Mouse (Mus musculus): ENCODE results near the gene Nav1. TPM values are rescaled to one million over a fixed set of nuclear protein-coding genes. Genes with fewer than 3 reads are reported as not detected.

Gene Nav1
- total and polyA plus RNA-seq, 2 experiments = 0.83 to 1.8 TPM

DNA sequence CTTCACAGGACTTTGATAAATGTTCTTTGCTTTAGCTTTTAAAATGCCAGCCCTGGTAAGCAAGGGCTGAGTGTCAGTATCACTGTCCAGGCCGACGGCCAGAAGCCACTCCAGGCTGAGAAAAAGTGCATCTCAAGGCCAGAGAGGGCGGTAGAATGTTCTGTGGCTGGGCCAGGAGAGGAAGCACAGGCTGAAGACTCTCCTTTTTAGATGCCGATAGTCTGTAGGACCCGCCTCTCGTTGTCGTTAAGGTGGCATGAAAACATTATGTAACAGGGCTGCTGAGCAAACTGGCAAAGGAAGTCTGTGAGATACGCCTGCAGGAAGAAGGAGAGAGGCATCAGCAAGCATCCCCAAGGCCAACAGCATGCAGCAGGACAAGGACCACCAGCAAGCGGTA is 221.9 kb downstream of the Nav1 start:
- Histone ChIP-seq H3K27me3 (ENCODE audit: control insufficient read depth, insufficient read depth, low read length) (no peaks in the 10 kb centered on the region), H3K27ac (replicated peaks; ENCODE audit: insufficient read depth, low read depth, low read length) (no peak overlapping the region), H3K4me3 (ENCODE audit: insufficient read depth, low read depth, low read length) (no peak overlapping the region), H3K79me2 (ENCODE audit: control insufficient read depth, insufficient read depth, low read length) (no peaks in the 10 kb centered on the region), H3K9ac (ENCODE audit: low read depth, low read length) (no peak overlapping the region), H3K36me3 (ENCODE audit: control insufficient read depth, insufficient read depth, low read length) (peaks cover 38% of the 10 kb centered on the region), H3K4me1 (ENCODE audit: control insufficient read depth, insufficient read depth, low read length) (no peaks in the 10 kb centered on the region)
- no peak for DNase-seq (ENCODE audit: extremely low read depth, low read depth, low spot score)
- 87% methylated on average over 9 of the region's 9 CpGs for WGBS
- TF ChIP-seq CTCF (IDR thresholded peaks at IDR 0.05; ENCODE audit: low read depth, low read length) = no peak
- TF ChIP-seq POLR2A (IDR thresholded peaks at IDR 0.05; ENCODE audit: extremely low read depth, insufficient read depth, low read length) = no peak

Other genes with a start within 250 kb of the Nav1 start
- 0.18 and 0.47 TPM in 2 replicates for gene Shisa4, start 232.1 kb downstream of the Nav1 start, total RNA-seq (2014; rRNA removed)
- 0.14 and 0.33 TPM in 2 replicates for gene Shisa4, start 232.1 kb downstream of the Nav1 start, polyA plus RNA-seq (2012; rRNA removed)
- 17.1 and 20.9 TPM in 2 replicates for gene Ipo9, start 176.8 kb downstream of the Nav1 start, total RNA-seq (2014; rRNA removed)
- gene Ipo9, start 176.8 kb downstream of the Nav1 start, polyA plus RNA-seq (2012; rRNA removed) = 27.2 and 29.5 TPM in 2 replicates
- 11.9 and 12.2 TPM in 2 replicates for gene Csrp1, start 112.8 kb upstream of the Nav1 start, total RNA-seq (2014; rRNA removed)
- gene Csrp1, start 112.8 kb upstream of the Nav1 start, polyA plus RNA-seq (2012; rRNA removed) = 12.1 and 13.7 TPM in 2 replicates
- gene Phlda3, start 158.8 kb upstream of the Nav1 start, total RNA-seq (2014; rRNA removed) = 1.7 and 1.9 TPM in 2 replicates
- 0.62 and 1.8 TPM in 2 replicates for gene Phlda3, start 158.8 kb upstream of the Nav1 start, polyA plus RNA-seq (2012; rRNA removed)
- 0.46 TPM in 1 of 2 replicates, not detected in the other for gene Tnni1, start 172.1 kb upstream of the Nav1 start, total RNA-seq (2014; rRNA removed)
- 0.14 TPM in 1 of 2 replicates, not detected in the other for gene Tnni1, start 172.1 kb upstream of the Nav1 start, polyA plus RNA-seq (2012; rRNA removed)
- 0.54 and 0.55 TPM in 2 replicates for gene Lad1, start 211.3 kb upstream of the Nav1 start, total RNA-seq (2014; rRNA removed)
- 3.4 and 6.4 TPM in 2 replicates for gene Lad1, start 211.3 kb upstream of the Nav1 start, polyA plus RNA-seq (2012; rRNA removed)
- gene Tnnt2, start 229.1 kb upstream of the Nav1 start, total RNA-seq (2014; rRNA removed) = 0.46 and 0.54 TPM in 2 replicates
- 0.06 and 0.09 TPM in 2 replicates for gene Tnnt2, start 229.1 kb upstream of the Nav1 start, polyA plus RNA-seq (2012; rRNA removed)

All from liver, adult 2 months (tissue).